Mouse (Mus musculus): Measurements from ENCODE around the gene Ncbp3. TPM values are rescaled to one million over a fixed set of nuclear protein-coding genes. Genes with fewer than 3 reads are reported as not detected.

Ncbp3 gene
- polyA plus RNA-seq, 1 experiment: 1.7 TPM

GRCm38 (mm10) chr11:73078615-73079014, 31.0 kb downstream of the Ncbp3 start:
- peaks cover 89% of the 10 kb centered on the region for H3K36me3 ChIP-seq (replicated peaks; ENCODE audit: low read length)
- TF ChIP-seq FLI1 (IDR thresholded peaks at IDR 0.05; ENCODE audit: low read length) (no peak), GATA1 (IDR thresholded peaks at IDR 0.05; ENCODE audit: borderline replicate concordance, low read length) (no peak)
- H3K4me1 ChIP-seq: peaks cover 29% of the 10 kb centered on the region
- no peak overlapping the region for H3K4me3 ChIP-seq (replicated peaks)
- no peaks in the 10 kb centered on the region for H3K27me3 ChIP-seq (replicated peaks)
- H3K9me3 ChIP-seq: no peaks in the 10 kb centered on the region

- Histone ChIP-seq H3K9me3 (no peaks in the 10 kb centered on the region), H3K27me3 (replicated peaks) (no peaks in the 10 kb centered on the region), H3K4me1 (peaks cover 46% of the 10 kb centered on the region), H3K36me3 (replicated peaks; ENCODE audit: low read length) (peaks cover 88% of the 10 kb centered on the region), H3K4me3 (replicated peaks) (no peak overlapping the region)
- no peak for TF ChIP-seq FLI1 (IDR thresholded peaks at IDR 0.05; ENCODE audit: low read length)
- no peak for TF ChIP-seq GATA1 (IDR thresholded peaks at IDR 0.05; ENCODE audit: borderline replicate concordance, low read length)
Observed at GRCm38 (mm10) chr11:73080306-73080705, 32.7 kb downstream of the Ncbp3 start.

- H3K4me3 ChIP-seq (replicated peaks): no peak overlapping the region
- peaks cover 66% of the 10 kb centered on the region for H3K36me3 ChIP-seq (replicated peaks; ENCODE audit: low read length)
- H3K27me3 ChIP-seq (replicated peaks): no peaks in the 10 kb centered on the region
- H3K4me1 ChIP-seq: peaks cover 75% of the 10 kb centered on the region
- TF ChIP-seq FLI1 (IDR thresholded peaks at IDR 0.05; ENCODE audit: low read length) (no peak), GATA1 (IDR thresholded peaks at IDR 0.05; ENCODE audit: borderline replicate concordance, low read length) (no peak)
- no peaks in the 10 kb centered on the region for H3K9me3 ChIP-seq
Observed at GRCm38 (mm10) chr11:73084303-73084702, 36.7 kb downstream of the Ncbp3 start.

GRCm38 (mm10) chr11:73084804-73085231, 37.2 kb downstream of the Ncbp3 start:
- Histone ChIP-seq H3K9me3 (no peaks in the 10 kb centered on the region), H3K4me1 (peaks cover 75% of the 10 kb centered on the region), H3K27me3 (replicated peaks) (peaks cover 3% of the 10 kb centered on the region), H3K36me3 (replicated peaks; ENCODE audit: low read length) (peaks cover 60% of the 10 kb centered on the region), H3K4me3 (replicated peaks) (no peak overlapping the region)
- TF ChIP-seq FLI1 (IDR thresholded peaks at IDR 0.05; ENCODE audit: low read length) (no peak), GATA1 (IDR thresholded peaks at IDR 0.05; ENCODE audit: borderline replicate concordance, low read length) (no peak)

- TF ChIP-seq FLI1 (IDR thresholded peaks at IDR 0.05; ENCODE audit: low read length): no peak
- TF ChIP-seq GATA1 (IDR thresholded peaks at IDR 0.05; ENCODE audit: borderline replicate concordance, low read length): no peak
- H3K36me3 ChIP-seq (replicated peaks; ENCODE audit: low read length): peaks cover 55% of the 10 kb centered on the region
- peaks cover 76% of the 10 kb centered on the region for H3K4me1 ChIP-seq
- H3K9me3 ChIP-seq: no peaks in the 10 kb centered on the region
- no peak overlapping the region for H3K4me3 ChIP-seq (replicated peaks)
- H3K27me3 ChIP-seq (replicated peaks): peaks cover 3% of the 10 kb centered on the region
Observed at GRCm38 (mm10) chr11:73085391-73085790, 37.8 kb downstream of the Ncbp3 start.

- no peak for TF ChIP-seq FLI1 (IDR thresholded peaks at IDR 0.05; ENCODE audit: low read length)
- TF ChIP-seq GATA1 (IDR thresholded peaks at IDR 0.05; ENCODE audit: borderline replicate concordance, low read length): no peak
- H3K36me3 ChIP-seq (replicated peaks; ENCODE audit: low read length): peaks cover 32% of the 10 kb centered on the region
- H3K4me3 ChIP-seq (replicated peaks): no peak overlapping the region
- peaks cover 74% of the 10 kb centered on the region for H3K4me1 ChIP-seq
- H3K27me3 ChIP-seq (replicated peaks): peaks cover 6% of the 10 kb centered on the region
- H3K9me3 ChIP-seq: no peaks in the 10 kb centered on the region
Observed at GRCm38 (mm10) chr11:73087700-73088480, 40.3 kb downstream of the Ncbp3 start.

GRCm38 (mm10) chr11:73090283-73090682, 42.7 kb downstream of the Ncbp3 start, which contains the start of gene Itgae:
Gene Itgae, plus strand, starts transcription at chr11:73090583.
- peaks cover 17% of the 10 kb centered on the region for H3K27me3 ChIP-seq (replicated peaks)
- TF ChIP-seq FLI1 (IDR thresholded peaks at IDR 0.05; ENCODE audit: low read length): no peak
- H3K9me3 ChIP-seq: no peaks in the 10 kb centered on the region
- H3K4me3 ChIP-seq (replicated peaks): no peak within 1 kb of the TSS
- peaks cover 73% of the 10 kb centered on the region for H3K4me1 ChIP-seq
- H3K36me3 ChIP-seq (replicated peaks; ENCODE audit: low read length): peaks cover 17% of the 10 kb centered on the region

GRCm38 (mm10) chr11:73090826-73091225, 43.2 kb downstream of the Ncbp3 start:
- peaks cover 17% of the 10 kb centered on the region for H3K27me3 ChIP-seq (replicated peaks)
- H3K4me1 ChIP-seq: peaks cover 73% of the 10 kb centered on the region
- H3K4me3 ChIP-seq (replicated peaks): no peak overlapping the region
- H3K9me3 ChIP-seq: no peaks in the 10 kb centered on the region
- H3K36me3 ChIP-seq (replicated peaks; ENCODE audit: low read length): peaks cover 13% of the 10 kb centered on the region
- no peak for TF ChIP-seq FLI1 (IDR thresholded peaks at IDR 0.05; ENCODE audit: low read length)
- no peak for TF ChIP-seq GATA1 (IDR thresholded peaks at IDR 0.05; ENCODE audit: borderline replicate concordance, low read length)

GRCm38 (mm10) chr11:73092057-73092456, 44.5 kb downstream of the Ncbp3 start:
- H3K4me3 ChIP-seq (replicated peaks): no peak overlapping the region
- H3K27me3 ChIP-seq (replicated peaks): peaks cover 17% of the 10 kb centered on the region
- H3K36me3 ChIP-seq (replicated peaks; ENCODE audit: low read length): peaks cover 2% of the 10 kb centered on the region
- H3K4me1 ChIP-seq: peaks cover 65% of the 10 kb centered on the region
- no peaks in the 10 kb centered on the region for H3K9me3 ChIP-seq
- TF ChIP-seq FLI1 (IDR thresholded peaks at IDR 0.05; ENCODE audit: low read length) (no peak), GATA1 (IDR thresholded peaks at IDR 0.05; ENCODE audit: borderline replicate concordance, low read length) (no peak)

GRCm38 (mm10) chr11:73092877-73093276, 45.3 kb downstream of the Ncbp3 start:
- no peaks in the 10 kb centered on the region for H3K36me3 ChIP-seq (replicated peaks; ENCODE audit: low read length)
- H3K4me1 ChIP-seq: peaks cover 57% of the 10 kb centered on the region
- no peak overlapping the region for H3K4me3 ChIP-seq (replicated peaks)
- TF ChIP-seq FLI1 (IDR thresholded peaks at IDR 0.05; ENCODE audit: low read length): no peak
- no peak for TF ChIP-seq GATA1 (IDR thresholded peaks at IDR 0.05; ENCODE audit: borderline replicate concordance, low read length)
- peaks cover 17% of the 10 kb centered on the region for H3K27me3 ChIP-seq (replicated peaks)
- H3K9me3 ChIP-seq: no peaks in the 10 kb centered on the region
